Mouse (Mus musculus): ENCODE results near the gene Tle1. TPM values are rescaled to one million over a fixed set of nuclear protein-coding genes. Genes with fewer than 3 reads are reported as not detected.

Gene Tle1
- total and polyA plus RNA-seq, 3 experiments = 8.2 to 9.5 (median 8.8) TPM

DNA sequence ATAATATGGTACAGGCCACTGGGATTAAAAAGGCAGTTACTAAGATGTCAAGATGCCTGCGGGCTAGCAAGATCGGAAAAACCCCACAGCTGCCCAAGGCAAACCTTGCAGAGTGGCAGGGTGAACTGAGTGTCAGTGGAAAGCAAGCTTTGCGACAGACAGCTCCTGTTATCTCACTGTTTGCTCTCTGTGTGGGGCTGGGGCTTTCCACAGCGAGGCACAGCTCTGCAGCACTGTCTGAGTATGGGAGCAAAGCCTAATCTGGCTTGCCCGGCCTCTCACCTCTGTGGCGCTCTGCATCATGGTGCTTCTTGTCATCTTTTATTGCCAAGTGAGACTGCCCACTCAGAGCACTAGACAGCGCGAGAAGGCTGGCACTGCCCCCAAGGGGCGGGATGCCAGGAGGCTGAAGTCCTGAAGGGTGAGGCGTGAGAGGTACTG is 42.8 kb downstream of the Tle1 start:
- Histone ChIP-seq H3K36me3 (ENCODE audit: control insufficient read depth, insufficient read depth, low read length) (no peaks in the 10 kb centered on the region; the same call in 1 of the 2 replicates), H3K9ac (ENCODE audit: low read depth, low read length) (no peak overlapping the region), H3K79me2 (replicated peaks; ENCODE audit: control insufficient read depth, insufficient read depth, low read length) (no peaks in the 10 kb centered on the region), H3K27me3 (ENCODE audit: control insufficient read depth, insufficient read depth, low read length) (no peaks in the 10 kb centered on the region), H3K27ac (no peak overlapping the region), H3K4me1 (ENCODE audit: control insufficient read depth, insufficient read depth, low read length) (no peaks in the 10 kb centered on the region), H3K4me3 (no peak overlapping the region)
- intact Hi-C loops (cut with DNase I) = no loop called here
- no peak for TF ChIP-seq CTCF (IDR thresholded peaks at IDR 0.05)
- TF ChIP-seq EP300 (IDR thresholded peaks at IDR 0.05; ENCODE audit: insufficient read depth, low read depth, low read length) = no peak
- TF ChIP-seq POLR2A (IDR thresholded peaks at IDR 0.05; ENCODE audit: insufficient read depth, low read depth, low read length) = no peak
- no peak for DNase-seq
- WGBS = 76% methylated on average over 10 of the region's 10 CpGs

DNA sequence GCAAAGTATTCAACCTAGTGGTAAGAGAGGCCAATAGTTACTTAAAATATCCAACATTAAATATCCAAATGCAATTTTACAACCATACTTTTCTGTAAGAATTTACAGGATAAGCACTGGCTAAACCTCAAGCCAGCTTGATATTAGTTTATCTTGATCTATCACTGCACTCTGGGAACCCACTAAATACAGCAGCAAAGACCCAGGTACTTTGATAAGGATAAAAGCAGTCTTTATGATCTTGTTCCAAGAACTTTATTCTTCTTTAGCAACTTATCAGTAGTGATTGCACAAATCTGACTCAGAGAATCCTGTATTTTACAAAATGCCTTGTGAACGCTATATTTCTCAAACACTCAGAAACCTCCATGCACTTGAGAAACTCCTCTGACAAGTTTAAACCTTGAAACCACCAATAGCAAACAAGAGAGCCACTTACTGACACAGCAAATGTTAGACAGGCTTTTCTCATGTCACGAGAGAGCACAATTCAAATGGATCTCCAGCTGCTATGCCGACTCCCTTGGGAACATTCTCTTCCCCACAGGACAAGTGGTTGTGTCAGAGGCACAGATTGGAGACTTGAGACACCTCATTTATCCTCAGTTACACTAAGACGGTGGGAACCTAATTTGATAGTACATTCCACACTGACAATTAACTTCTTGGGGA is 50.1 kb downstream of the Tle1 start:
- H3K4me1 ChIP-seq (ENCODE audit: control insufficient read depth, insufficient read depth, low read length) = no peaks in the 10 kb centered on the region; the same call in 1 of the 2 replicates
- H3K36me3 ChIP-seq (ENCODE audit: control insufficient read depth, insufficient read depth, low read length) = no peaks in the 10 kb centered on the region
- no peaks in the 10 kb centered on the region for H3K79me2 ChIP-seq (replicated peaks; ENCODE audit: control insufficient read depth, insufficient read depth, low read length)
- WGBS = 56% methylated on average over 4 of the region's 4 CpGs
- H3K9ac ChIP-seq (ENCODE audit: low read depth, low read length) = no peak overlapping the region
- H3K27me3 ChIP-seq (ENCODE audit: control insufficient read depth, insufficient read depth, low read length) = no peaks in the 10 kb centered on the region
- H3K4me3 ChIP-seq = no peak overlapping the region
- intact Hi-C loops (cut with DNase I) = no loop called here
- TF ChIP-seq POLR2A (IDR thresholded peaks at IDR 0.05; ENCODE audit: insufficient read depth, low read depth, low read length) = no peak
- no peak for TF ChIP-seq EP300 (IDR thresholded peaks at IDR 0.05; ENCODE audit: insufficient read depth, low read depth, low read length)
- no peak overlapping the region for H3K27ac ChIP-seq
- DNase-seq = no peak

DNA sequence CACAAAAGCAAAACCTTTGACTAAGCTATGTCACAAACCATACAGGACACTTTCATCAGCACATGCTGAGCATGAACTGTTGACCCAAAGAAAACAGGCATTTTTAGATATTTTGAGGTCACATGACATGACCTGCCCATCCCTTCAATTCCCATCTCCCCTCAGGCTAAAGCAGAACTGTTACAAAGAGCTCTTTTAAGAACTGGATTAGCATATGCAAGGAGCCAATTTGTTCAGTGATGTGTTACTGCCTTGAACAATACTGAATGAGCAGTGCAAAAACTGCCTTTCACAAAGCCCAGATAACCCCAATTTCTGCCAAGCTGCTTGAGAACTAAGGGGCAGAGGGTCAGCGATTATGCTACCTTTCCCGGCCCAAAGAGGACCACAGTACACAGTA is 54.7 kb downstream of the Tle1 start:
- no peaks in the 10 kb centered on the region for H3K27me3 ChIP-seq (ENCODE audit: control insufficient read depth, insufficient read depth, low read length)
- DNase-seq = no peak
- H3K79me2 ChIP-seq (replicated peaks; ENCODE audit: control insufficient read depth, insufficient read depth, low read length) = no peaks in the 10 kb centered on the region
- no peak overlapping the region for H3K9ac ChIP-seq (ENCODE audit: low read depth, low read length)
- TF ChIP-seq POLR2A (IDR thresholded peaks at IDR 0.05; ENCODE audit: insufficient read depth, low read depth, low read length) = no peak
- no peak for TF ChIP-seq EP300 (IDR thresholded peaks at IDR 0.05; ENCODE audit: insufficient read depth, low read depth, low read length)
- no peaks in the 10 kb centered on the region; the same call in 1 of the 2 replicates for H3K4me1 ChIP-seq (ENCODE audit: control insufficient read depth, insufficient read depth, low read length)
- no peak overlapping the region for H3K4me3 ChIP-seq
- 90% methylated on average over 2 of the region's 2 CpGs for WGBS
- H3K27ac ChIP-seq = no peak overlapping the region
- intact Hi-C loops (cut with DNase I) = no loop called here
- peaks cover 5% of the 10 kb centered on the region for H3K36me3 ChIP-seq (ENCODE audit: control insufficient read depth, insufficient read depth, low read length)

DNA sequence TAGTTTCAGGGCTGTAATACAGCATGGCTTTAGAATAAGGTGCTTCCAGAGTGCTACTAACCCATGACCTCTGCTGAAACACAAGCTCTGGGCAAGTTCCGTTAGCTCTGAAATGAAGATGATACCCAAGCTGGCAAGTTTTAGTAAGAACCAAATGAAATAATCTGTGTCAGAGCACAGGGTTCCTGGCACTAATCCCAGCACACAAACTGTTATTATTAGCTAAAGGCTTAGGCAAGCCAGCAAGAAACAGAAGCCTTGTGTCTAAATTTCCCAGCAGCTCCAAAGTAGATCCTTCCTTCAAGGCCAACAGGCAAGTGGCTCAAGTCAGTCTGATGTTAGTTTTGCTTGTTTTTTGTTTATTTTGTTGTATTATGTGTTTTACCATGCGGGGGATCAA is 56.2 kb downstream of the Tle1 start:
- no peak overlapping the region for H3K9ac ChIP-seq (ENCODE audit: low read depth, low read length)
- H3K27me3 ChIP-seq (ENCODE audit: control insufficient read depth, insufficient read depth, low read length) = no peaks in the 10 kb centered on the region
- TF ChIP-seq EP300 (IDR thresholded peaks at IDR 0.05; ENCODE audit: insufficient read depth, low read depth, low read length) (no peak), POLR2A (IDR thresholded peaks at IDR 0.05; ENCODE audit: insufficient read depth, low read depth, low read length) (no peak), CTCF (IDR thresholded peaks at IDR 0.05) (no peak)
- H3K79me2 ChIP-seq (replicated peaks; ENCODE audit: control insufficient read depth, insufficient read depth, low read length) = no peaks in the 10 kb centered on the region
- no peak for DNase-seq
- no peak overlapping the region for H3K27ac ChIP-seq
- H3K4me1 ChIP-seq (ENCODE audit: control insufficient read depth, insufficient read depth, low read length) = no peaks in the 10 kb centered on the region; the same call in 1 of the 2 replicates
- peaks cover 14% of the 10 kb centered on the region for H3K36me3 ChIP-seq (ENCODE audit: control insufficient read depth, insufficient read depth, low read length)
- no peak overlapping the region for H3K4me3 ChIP-seq
- 66% methylated on average over 2 of the region's 2 CpGs for WGBS
- intact Hi-C loops (cut with DNase I) = no loop called here

DNA sequence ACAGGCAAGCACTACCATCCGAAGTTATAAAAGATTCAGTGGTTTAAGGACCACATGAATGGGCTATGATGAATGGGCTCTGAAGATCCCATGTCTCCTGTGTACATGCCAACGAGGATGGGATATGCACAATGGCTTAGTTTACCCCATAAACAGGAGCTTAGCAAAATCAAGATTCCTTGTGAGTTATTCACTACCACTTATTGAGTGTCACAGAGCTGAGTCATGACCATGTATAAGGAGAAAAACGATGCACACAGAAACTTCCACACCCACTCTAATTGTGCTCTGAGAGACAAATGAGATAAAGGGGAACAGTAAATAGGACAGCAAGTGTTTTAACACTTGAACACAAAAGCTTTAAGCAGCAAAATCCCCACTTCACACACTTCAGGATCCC is 60.0 kb downstream of the Tle1 start:
- no peak for DNase-seq
- H3K27ac ChIP-seq = no peak overlapping the region
- 63% methylated on average over 3 of the region's 3 CpGs for WGBS
- no peaks in the 10 kb centered on the region for H3K79me2 ChIP-seq (replicated peaks; ENCODE audit: control insufficient read depth, insufficient read depth, low read length)
- TF ChIP-seq POLR2A (IDR thresholded peaks at IDR 0.05; ENCODE audit: insufficient read depth, low read depth, low read length) (no peak), EP300 (IDR thresholded peaks at IDR 0.05; ENCODE audit: insufficient read depth, low read depth, low read length) (no peak)
- H3K27me3 ChIP-seq (ENCODE audit: control insufficient read depth, insufficient read depth, low read length) = no peaks in the 10 kb centered on the region
- intact Hi-C loops (cut with DNase I) = no loop called here
- H3K4me3 ChIP-seq = no peak overlapping the region
- H3K36me3 ChIP-seq (ENCODE audit: control insufficient read depth, insufficient read depth, low read length) = peaks cover 16% of the 10 kb centered on the region
- H3K4me1 ChIP-seq (ENCODE audit: control insufficient read depth, insufficient read depth, low read length) = no peaks in the 10 kb centered on the region; the same call in 1 of the 2 replicates
- no peak overlapping the region for H3K9ac ChIP-seq (ENCODE audit: low read depth, low read length)

DNA sequence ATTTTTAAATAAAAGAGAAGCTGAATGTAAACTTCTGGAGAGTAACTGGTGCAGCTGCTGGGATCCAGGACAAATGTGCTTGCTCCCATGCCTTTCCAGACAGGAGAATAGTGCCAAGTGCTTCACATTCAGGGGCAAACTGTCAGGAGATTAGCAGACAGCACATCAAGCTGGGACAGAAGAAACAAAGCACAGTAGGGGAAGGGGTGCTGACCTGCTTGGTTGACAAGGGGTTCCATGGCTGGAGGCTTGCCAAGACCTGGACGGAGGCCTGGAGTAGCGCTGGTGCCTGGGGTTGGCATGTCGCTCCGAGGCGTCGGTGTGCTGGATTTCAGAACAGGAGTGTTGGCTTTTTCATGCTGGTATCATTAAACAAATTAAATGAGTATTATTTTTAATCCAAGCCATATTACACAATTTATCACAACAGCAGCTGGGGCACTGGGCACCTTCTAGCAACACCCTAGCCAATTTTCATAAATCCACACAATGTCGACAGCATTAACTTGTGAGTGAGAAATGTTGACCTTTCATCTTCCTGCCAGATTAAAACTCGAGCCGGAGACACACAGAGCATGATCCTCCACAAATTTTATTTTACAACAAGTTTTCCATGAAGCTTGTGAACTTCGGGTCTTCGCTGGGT is 61.1 kb downstream of the Tle1 start:
- peak in 1 of 2 experiments; percentile 16 for DNase-seq
- WGBS = 64% methylated on average over 11 of the region's 11 CpGs
- intact Hi-C loops (cut with DNase I) = no loop called here
- Histone ChIP-seq H3K9ac (ENCODE audit: low read depth, low read length) (no peak overlapping the region), H3K4me1 (ENCODE audit: control insufficient read depth, insufficient read depth, low read length) (no peaks in the 10 kb centered on the region; the same call in 1 of the 2 replicates), H3K27ac (no peak overlapping the region), H3K4me3 (no peak overlapping the region), H3K36me3 (ENCODE audit: control insufficient read depth, insufficient read depth, low read length) (peaks cover 11% of the 10 kb centered on the region), H3K27me3 (ENCODE audit: control insufficient read depth, insufficient read depth, low read length) (no peaks in the 10 kb centered on the region), H3K79me2 (replicated peaks; ENCODE audit: control insufficient read depth, insufficient read depth, low read length) (no peaks in the 10 kb centered on the region)
- TF ChIP-seq EP300 (IDR thresholded peaks at IDR 0.05; ENCODE audit: insufficient read depth, low read depth, low read length) (no peak), POLR2A (IDR thresholded peaks at IDR 0.05; ENCODE audit: insufficient read depth, low read depth, low read length) (no peak), CTCF (IDR thresholded peaks at IDR 0.05) (no peak)

Measured in heart, adult 2 months (tissue).